Mouse (Mus musculus): Measurements from ENCODE around the gene Ppp4c. TPM values are rescaled to one million over a fixed set of nuclear protein-coding genes. Genes with fewer than 3 reads are reported as not detected.

Ppp4c gene
- polyA plus RNA-seq, 1 experiment from 2014 or later, result 213 TPM

DNA sequence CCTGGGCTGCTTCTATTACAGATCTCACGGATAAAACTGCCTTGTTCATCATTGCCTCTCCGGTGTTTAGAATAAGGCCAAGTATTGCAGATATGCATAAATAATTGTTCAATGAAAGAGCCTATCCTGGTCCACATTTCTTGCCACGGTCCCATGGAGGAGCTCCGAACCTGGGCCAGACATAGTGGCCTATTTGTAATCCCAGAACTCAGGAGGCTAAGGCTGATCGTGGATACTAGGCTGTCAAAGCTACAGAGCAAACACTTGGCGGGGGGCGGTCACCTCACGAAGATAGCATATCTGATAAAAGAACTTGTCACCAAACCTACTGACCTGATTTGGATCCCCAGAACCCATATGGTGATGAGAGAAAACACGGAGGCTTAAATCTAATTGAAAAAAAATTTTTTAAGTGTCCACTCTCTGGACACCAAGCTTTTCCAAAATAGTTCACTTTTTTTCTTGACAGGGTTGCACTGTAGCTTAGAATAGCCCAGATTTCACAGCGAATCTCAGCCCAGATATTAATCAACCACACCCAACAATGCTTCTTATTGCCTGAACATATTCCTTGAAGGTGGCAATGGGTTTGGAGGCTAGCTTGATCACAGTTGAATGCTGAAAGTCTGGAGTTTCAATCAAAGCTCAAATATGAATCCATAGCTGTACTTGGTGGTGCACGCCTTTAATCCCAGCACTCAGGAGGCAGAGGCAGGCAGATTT, 586 bp upstream of the Ppp4c start:
- H3K4me1 ChIP-seq (ENCODE audit: control insufficient read depth, insufficient read depth, low read length), result peaks cover 18% of the 10 kb centered on the region
- ATAC-seq (replicated peaks; ENCODE audit: insufficient number of reproducible peaks, low FRiP score, low TSS enrichment), result no peak
- H3K27ac ChIP-seq (ENCODE audit: low read depth, low read length), result peak overlapping the region; percentile 98
- peak overlapping the region; percentile 76 for H3K4me3 ChIP-seq (ENCODE audit: low read depth, low read length)
- peak overlapping the region; percentile 70 for H3K9ac ChIP-seq (ENCODE audit: low read depth, low read length)
- 20% methylated on average over 11 of the region's 11 CpGs for WGBS (ENCODE audit: insufficient replicate concordance)
- peaks cover 40% of the 10 kb centered on the region for H3K36me3 ChIP-seq (ENCODE audit: control insufficient read depth, insufficient read depth, low read length)
- no peaks in the 10 kb centered on the region for H3K27me3 ChIP-seq (ENCODE audit: control insufficient read depth, insufficient read depth, low read length)
- H3K4me2 ChIP-seq, result peak overlapping the region; percentile 80
- no peaks in the 10 kb centered on the region for H3K9me3 ChIP-seq (replicated peaks; ENCODE audit: control insufficient read depth, low read length)

- Histone ChIP-seq H3K36me3 (ENCODE audit: control insufficient read depth, insufficient read depth, low read length) (peaks cover 47% of the 10 kb centered on the region), H3K9me3 (replicated peaks; ENCODE audit: control insufficient read depth, low read length) (no peaks in the 10 kb centered on the region), H3K27me3 (ENCODE audit: control insufficient read depth, insufficient read depth, low read length) (no peaks in the 10 kb centered on the region), H3K27ac (ENCODE audit: low read depth, low read length) (no peak overlapping the region), H3K4me2 (no peak overlapping the region), H3K4me1 (ENCODE audit: control insufficient read depth, insufficient read depth, low read length) (peaks cover 4% of the 10 kb centered on the region), H3K9ac (ENCODE audit: low read depth, low read length) (no peak overlapping the region), H3K4me3 (ENCODE audit: low read depth, low read length) (no peak overlapping the region)
- WGBS (ENCODE audit: insufficient replicate concordance), result 88% methylated on average over 4 of the region's 4 CpGs
- no peak for ATAC-seq (replicated peaks; ENCODE audit: insufficient number of reproducible peaks, low FRiP score, low TSS enrichment)
Measured at GRCm38 (mm10) chr7:126789141-126789540, 3.2 kb downstream of the Ppp4c start.

GRCm38 (mm10) chr7:126786142-126786541, 6.2 kb downstream of the Ppp4c start:
- no peak overlapping the region for H3K9ac ChIP-seq (ENCODE audit: low read depth, low read length)
- H3K9me3 ChIP-seq (replicated peaks; ENCODE audit: control insufficient read depth, low read length), result no peaks in the 10 kb centered on the region
- H3K27me3 ChIP-seq (ENCODE audit: control insufficient read depth, insufficient read depth, low read length), result no peaks in the 10 kb centered on the region
- no peak overlapping the region for H3K4me3 ChIP-seq (ENCODE audit: low read depth, low read length)
- peaks cover 12% of the 10 kb centered on the region for H3K4me1 ChIP-seq (ENCODE audit: control insufficient read depth, insufficient read depth, low read length)
- H3K4me2 ChIP-seq, result no peak overlapping the region
- no peak overlapping the region for H3K27ac ChIP-seq (ENCODE audit: low read depth, low read length)
- peaks cover 47% of the 10 kb centered on the region for H3K36me3 ChIP-seq (ENCODE audit: control insufficient read depth, insufficient read depth, low read length)
- no peak for ATAC-seq (replicated peaks; ENCODE audit: insufficient number of reproducible peaks, low FRiP score, low TSS enrichment)
- WGBS (ENCODE audit: insufficient replicate concordance), result 90% methylated on average over 14 of the region's 14 CpGs

- 62% methylated on average over 4 of the region's 4 CpGs for WGBS (ENCODE audit: insufficient replicate concordance)
- H3K27me3 ChIP-seq (ENCODE audit: control insufficient read depth, insufficient read depth, low read length), result no peaks in the 10 kb centered on the region
- no peak overlapping the region for H3K9ac ChIP-seq (ENCODE audit: low read depth, low read length)
- no peak overlapping the region for H3K4me2 ChIP-seq
- no peak overlapping the region for H3K4me3 ChIP-seq (ENCODE audit: low read depth, low read length)
- peaks cover 13% of the 10 kb centered on the region for H3K4me1 ChIP-seq (ENCODE audit: control insufficient read depth, insufficient read depth, low read length)
- H3K9me3 ChIP-seq (replicated peaks; ENCODE audit: control insufficient read depth, low read length), result no peaks in the 10 kb centered on the region
- H3K36me3 ChIP-seq (ENCODE audit: control insufficient read depth, insufficient read depth, low read length), result peaks cover 45% of the 10 kb centered on the region
- H3K27ac ChIP-seq (ENCODE audit: low read depth, low read length), result no peak overlapping the region
- ATAC-seq (replicated peaks; ENCODE audit: insufficient number of reproducible peaks, low FRiP score, low TSS enrichment), result no peak
Measured at GRCm38 (mm10) chr7:126785056-126785455, 7.2 kb downstream of the Ppp4c start.

GRCm38 (mm10) chr7:126784469-126784868, 7.8 kb downstream of the Ppp4c start:
- Histone ChIP-seq H3K27ac (ENCODE audit: low read depth, low read length) (no peak overlapping the region), H3K4me2 (no peak overlapping the region), H3K9ac (ENCODE audit: low read depth, low read length) (no peak overlapping the region), H3K4me3 (ENCODE audit: low read depth, low read length) (no peak overlapping the region), H3K9me3 (replicated peaks; ENCODE audit: control insufficient read depth, low read length) (no peaks in the 10 kb centered on the region), H3K36me3 (ENCODE audit: control insufficient read depth, insufficient read depth, low read length) (peaks cover 43% of the 10 kb centered on the region), H3K4me1 (ENCODE audit: control insufficient read depth, insufficient read depth, low read length) (peaks cover 17% of the 10 kb centered on the region), H3K27me3 (ENCODE audit: control insufficient read depth, insufficient read depth, low read length) (no peaks in the 10 kb centered on the region)
- 88% methylated on average over 7 of the region's 7 CpGs for WGBS (ENCODE audit: insufficient replicate concordance)
- no peak for ATAC-seq (replicated peaks; ENCODE audit: insufficient number of reproducible peaks, low FRiP score, low TSS enrichment)

- Histone ChIP-seq H3K27ac (ENCODE audit: low read depth, low read length) (no peak overlapping the region), H3K9ac (ENCODE audit: low read depth, low read length) (no peak overlapping the region), H3K27me3 (ENCODE audit: control insufficient read depth, insufficient read depth, low read length) (no peaks in the 10 kb centered on the region), H3K4me2 (no peak overlapping the region), H3K36me3 (ENCODE audit: control insufficient read depth, insufficient read depth, low read length) (peaks cover 27% of the 10 kb centered on the region), H3K4me3 (ENCODE audit: low read depth, low read length) (no peak overlapping the region), H3K4me1 (ENCODE audit: control insufficient read depth, insufficient read depth, low read length) (peaks cover 22% of the 10 kb centered on the region), H3K9me3 (replicated peaks; ENCODE audit: control insufficient read depth, low read length) (no peaks in the 10 kb centered on the region)
- ATAC-seq (replicated peaks; ENCODE audit: insufficient number of reproducible peaks, low FRiP score, low TSS enrichment), result no peak
- WGBS (ENCODE audit: insufficient replicate concordance), result 82% methylated on average over 13 of the region's 13 CpGs
Measured at GRCm38 (mm10) chr7:126782693-126783092, 9.6 kb downstream of the Ppp4c start.

- H3K9me3 ChIP-seq (replicated peaks; ENCODE audit: control insufficient read depth, low read length), result no peaks in the 10 kb centered on the region
- no peak overlapping the region for H3K27ac ChIP-seq (ENCODE audit: low read depth, low read length)
- H3K4me1 ChIP-seq (ENCODE audit: control insufficient read depth, insufficient read depth, low read length), result peaks cover 29% of the 10 kb centered on the region
- no peaks in the 10 kb centered on the region for H3K27me3 ChIP-seq (ENCODE audit: control insufficient read depth, insufficient read depth, low read length)
- WGBS (ENCODE audit: insufficient replicate concordance), result 28% methylated on average over 11 of the region's 11 CpGs
- H3K4me3 ChIP-seq (ENCODE audit: low read depth, low read length), result 0 out of 2 replicates have a peak overlapping the region, but pooled peaks have one; percentile 47
- no peak for ATAC-seq (replicated peaks; ENCODE audit: insufficient number of reproducible peaks, low FRiP score, low TSS enrichment)
- peaks cover 18% of the 10 kb centered on the region for H3K36me3 ChIP-seq (ENCODE audit: control insufficient read depth, insufficient read depth, low read length)
- peak overlapping the region; percentile 89 for H3K4me2 ChIP-seq
- H3K9ac ChIP-seq (ENCODE audit: low read depth, low read length), result no peak overlapping the region
Measured at GRCm38 (mm10) chr7:126781661-126782370, 10.5 kb downstream of the Ppp4c start.

GRCm38 (mm10) chr7:126780971-126781635, 11.2 kb downstream of the Ppp4c start, which contains the start of gene Tbx6:
Gene Tbx6, plus strand, starts transcription at chr7:126781483.
- Histone ChIP-seq H3K4me1 (ENCODE audit: control insufficient read depth, insufficient read depth, low read length) (peaks cover 31% of the 10 kb centered on the region), H3K4me2 (peak within 1 kb of the TSS; percentile 89), H3K9me3 (replicated peaks; ENCODE audit: control insufficient read depth, low read length) (no peaks in the 10 kb centered on the region), H3K9ac (ENCODE audit: low read depth, low read length) (peak within 1 kb of the TSS; percentile 6), H3K27me3 (ENCODE audit: control insufficient read depth, insufficient read depth, low read length) (no peaks in the 10 kb centered on the region), H3K4me3 (ENCODE audit: low read depth, low read length) (peak within 1 kb of the TSS; percentile 47), H3K36me3 (ENCODE audit: control insufficient read depth, insufficient read depth, low read length) (peaks cover 13% of the 10 kb centered on the region), H3K27ac (ENCODE audit: low read depth, low read length) (no peak within 1 kb of the TSS)
- no peak for ATAC-seq (replicated peaks; ENCODE audit: insufficient number of reproducible peaks, low FRiP score, low TSS enrichment)
- WGBS (ENCODE audit: insufficient replicate concordance), result 5% methylated on average over 22 of the region's 22 CpGs
